Comparison of ENCODE assay signal across 8 mouse cellular contexts in genomic region chr7:80688556-80689220, GRCm38 (mm10). TPM values are rescaled to one million over a fixed set of nuclear protein-coding genes. Genes with fewer than 3 reads are reported as not detected.
DNase-seq lines count a peak whose midpoint lies in the region; ATAC-seq and TF ChIP-seq lines count a peak whose summit lies in the region.

Gene Crtc3 (minus strand): TSS chr7:80688877.

- peak within 1 kb of the TSS; percentile 61 for H3K4me3 ChIP-seq in forebrain, embryonic 15.5 days
- peak within 1 kb of the TSS; percentile 88 for H3K4me3 ChIP-seq in neural tube, embryonic 14.5 days (ENCODE audit: low read depth, low read length)
- H3K4me3 ChIP-seq in testis, adult 2 months (ENCODE audit: control insufficient read depth, low read depth, low read length): peak within 1 kb of the TSS; percentile 92

- H3K4me1 ChIP-seq in forebrain, embryonic 15.5 days: peaks cover 43% of the 10 kb centered on the region
- 0 out of 2 replicates have a peak, but pooled peaks cover 5% of the 10 kb centered on the region for H3K4me1 ChIP-seq in neural tube, embryonic 14.5 days (ENCODE audit: control insufficient read depth, insufficient read depth, low read length)
- peaks cover 10% of the 10 kb centered on the region for H3K4me1 ChIP-seq in testis, adult 2 months (ENCODE audit: control insufficient read depth, insufficient read depth, low read length)

- intact Hi-C loops in heart, postnatal 10 days (cut with DNase I): loop anchor here (2.0 to 5.0 kb wide), 4 partner anchors 36 to 101 kb away; no protein-coding TSS in a partner anchor

- under 1% methylated on average over 82 of the region's 83 CpGs for WGBS in forebrain, embryonic 15.5 days
- WGBS in neural tube, embryonic 14.5 days: under 1% methylated on average over 56 of the region's 83 CpGs

- peak within 1 kb of the TSS; percentile 96 for H3K9ac ChIP-seq in forebrain, embryonic 15.5 days (replicated peaks)
- peak within 1 kb of the TSS; percentile 90 for H3K9ac ChIP-seq in neural tube, embryonic 14.5 days (replicated peaks; ENCODE audit: low read depth, low read length)

- TF ChIP-seq POLR2A in testis, adult 2 months (IDR thresholded peaks at IDR 0.05; ENCODE audit: control insufficient read depth, low read depth, low read length): peak; percentile 13; the same call in 1 of the 2 replicates

- no peaks in the 10 kb centered on the region for H3K36me3 ChIP-seq in forebrain, embryonic 15.5 days
- H3K36me3 ChIP-seq in neural tube, embryonic 14.5 days (ENCODE audit: control insufficient read depth, insufficient read depth, low read length): no peaks in the 10 kb centered on the region
- H3K36me3 ChIP-seq in testis, adult 2 months (ENCODE audit: control insufficient read depth, insufficient read depth, low read length): no peaks in the 10 kb centered on the region

- TF ChIP-seq CTCF in testis, adult 2 months (IDR thresholded peaks at IDR 0.05; ENCODE audit: control insufficient read depth, insufficient read depth, insufficient replicate concordance, low read depth, low read length): no peak

- no peaks in the 10 kb centered on the region for H3K27me3 ChIP-seq in forebrain, embryonic 15.5 days
- H3K27me3 ChIP-seq in neural tube, embryonic 14.5 days (ENCODE audit: control insufficient read depth, insufficient read depth, low read length): no peaks in the 10 kb centered on the region; the same call in 1 of the 2 replicates
- H3K27me3 ChIP-seq in testis, adult 2 months (ENCODE audit: control insufficient read depth, insufficient read depth, low read length): no peaks in the 10 kb centered on the region; the same call in 1 of the 2 replicates

- peak; percentile 80 for ATAC-seq in forebrain, embryonic 15.5 days (replicated peaks)
- ATAC-seq in neural tube, embryonic 14.5 days (ENCODE audit: low read depth): peak; percentile 76

- peak; percentile 26 for DNase-seq in ES-CJ7 (ENCODE audit: low read depth, low spot score)
- DNase-seq in cerebellum, adult 11 months: peak; percentile 70
- peak; percentile 80 to 83 for DNase-seq in heart, postnatal 10 days
- DNase-seq in kidney, postnatal 4 days: peak; percentile 77 to 85
- peak; percentile 75 for DNase-seq in lung, adult 18-20 months

- peak within 1 kb of the TSS; percentile 96 for H3K27ac ChIP-seq in forebrain, embryonic 15.5 days (replicated peaks)
- H3K27ac ChIP-seq in neural tube, embryonic 14.5 days (ENCODE audit: low read depth, low read length): peak within 1 kb of the TSS; percentile 97
- H3K27ac ChIP-seq in testis, adult 2 months (ENCODE audit: control insufficient read depth, insufficient read depth, low read depth, low read length): peak within 1 kb of the TSS; percentile 88

- H3K9me3 ChIP-seq in forebrain, embryonic 15.5 days: no peaks in the 10 kb centered on the region
- no peaks in the 10 kb centered on the region for H3K9me3 ChIP-seq in neural tube, embryonic 14.5 days (ENCODE audit: control insufficient read depth, low read length)

- H3K4me2 ChIP-seq in forebrain, embryonic 15.5 days (replicated peaks): peak within 1 kb of the TSS; percentile 61
- H3K4me2 ChIP-seq in neural tube, embryonic 14.5 days (ENCODE audit: low read depth, low read length): peak within 1 kb of the TSS; percentile 72

RNA-seq across cellular contexts. Expression of gene Crtc3, which starts in this region (rescaled TPM):
- polyA plus RNA-seq in forebrain, embryonic 15.5 days (2015; fragmentation: Nextera tagmentation; extraction: Ambion mirVana): 17.0 and 20.9 TPM in 2 replicates
- 10 to 100 TPM; 20.6 to 20.7 TPM for total RNA-seq in heart, postnatal 10 days (2021)
- polyA plus RNA-seq in neural tube, embryonic 14.5 days (2014; fragmentation: Nextera tagmentation; extraction: Ambion mirVana): 17.2 and 23.2 TPM in 2 replicates
- polyA plus RNA-seq in testis, adult 2 months (2012; rRNA removed): 7.7 and 8.8 TPM in 2 replicates

Comparison
In these comparisons a context has a peak if more than half of its experiments do, and no peak if none do; other contexts are left out.
1. Peak in every context shown above with its lines: DNase-seq, ATAC-seq, H3K4me3 ChIP-seq and H3K27ac ChIP-seq.
2. DNase-seq: peak in every context shown above with its lines; median percentile 82 in heart, postnatal 10 days; 81 in kidney, postnatal 4 days; 75 in lung, adult 18-20 months; 70 in cerebellum, adult 11 months; 26 in ES-CJ7.